Mouse (Mus musculus) retina, embryonic 14.5 days (tissue): Measurements from ENCODE around the gene 4930432K21Rik.

ENCODE experiments used
- DNase-seq: peaks from one replicate; pipeline ENCODE4 v3.0.0-alpha.2; 2015; ENCODE audit warnings: low spot score

The 4930432K21Rik gene

GRCm38 (mm10) chr8:84192555-84192954 is 44.7 kb downstream of the 4930432K21Rik start:
- peak; percentile 66 for DNase-seq

GRCm38 (mm10) chr8:84193161-84193560 is 45.3 kb downstream of the 4930432K21Rik start:
- DNase-seq = no peak

- DNase-seq = no peak
Measured at GRCm38 (mm10) chr8:84193566-84193965, 45.7 kb downstream of the 4930432K21Rik start.

GRCm38 (mm10) chr8:84194224-84194743 is 46.5 kb downstream of the 4930432K21Rik start:
- no peak for DNase-seq

GRCm38 (mm10) chr8:84197141-84197921 is 49.5 kb downstream of the 4930432K21Rik start:
- DNase-seq = peak; percentile 89

GRCm38 (mm10) chr8:84197922-84198774 is 50.3 kb downstream of the 4930432K21Rik start:
- peak; percentile 85 for DNase-seq

- DNase-seq = no peak
Measured at GRCm38 (mm10) chr8:84198871-84199270, 51.0 kb downstream of the 4930432K21Rik start.

- no peak for DNase-seq
Measured at GRCm38 (mm10) chr8:84199348-84200125, 51.7 kb downstream of the 4930432K21Rik start.

GRCm38 (mm10) chr8:84200126-84200555 is 52.3 kb downstream of the 4930432K21Rik start:
- DNase-seq = no peak

GRCm38 (mm10) chr8:84200652-84201544 is 53.1 kb downstream of the 4930432K21Rik start:
- DNase-seq = no peak

- no peak for DNase-seq
Measured at GRCm38 (mm10) chr8:84201545-84202245, 53.9 kb downstream of the 4930432K21Rik start.

- DNase-seq = no peak
Measured at GRCm38 (mm10) chr8:84202466-84202865, 54.6 kb downstream of the 4930432K21Rik start.

- DNase-seq = peak; percentile 59
Measured at GRCm38 (mm10) chr8:84202938-84203917, 55.4 kb downstream of the 4930432K21Rik start.

- no peak for DNase-seq
Measured at GRCm38 (mm10) chr8:84203975-84204772, 56.3 kb downstream of the 4930432K21Rik start.

- no peak for DNase-seq
Measured at GRCm38 (mm10) chr8:84205073-84205472, 57.2 kb downstream of the 4930432K21Rik start.

GRCm38 (mm10) chr8:84206666-84207065 is 58.8 kb downstream of the 4930432K21Rik start:
- no peak for DNase-seq

GRCm38 (mm10) chr8:84207811-84208210 is 60.0 kb downstream of the 4930432K21Rik start:
- no peak for DNase-seq
